Mouse (Mus musculus): ENCODE data around the gene Otog.

Gene Otog

GRCm38 (mm10) chr7:46285161-46285839, 44.5 kb downstream of the Otog start:
- 82% methylated on average over 12 of the region's 12 CpGs for WGBS

DNA sequence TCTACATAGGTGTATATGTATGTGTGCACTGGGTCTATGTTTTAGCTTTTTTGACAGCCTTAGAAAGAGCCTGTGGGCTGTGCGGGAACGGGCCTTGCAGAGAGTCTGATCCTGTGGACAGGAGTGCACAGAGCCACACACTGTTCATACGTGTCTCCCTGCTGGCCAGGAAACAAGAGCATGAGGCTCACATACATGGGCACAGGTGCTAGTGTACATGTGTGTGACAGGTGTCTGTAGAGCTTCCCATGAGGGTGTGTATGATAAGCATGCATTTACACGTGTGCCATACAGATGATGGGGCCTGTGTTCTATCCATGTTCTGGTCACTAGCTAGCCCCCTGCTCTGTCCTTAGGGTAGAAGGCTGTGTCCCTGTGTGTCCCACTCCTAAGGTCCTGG, 45.6 kb downstream of the Otog start:
- 83% methylated on average over 4 of the region's 4 CpGs for WGBS

- WGBS, result 43% methylated on average over 8 of the region's 8 CpGs
These were observed 46.3 kb downstream of the Otog start for GRCm38 (mm10) chr7:46287051-46287450.

- WGBS, result 62% methylated on average over 6 of the region's 6 CpGs
These were observed 55.5 kb downstream of the Otog start for GRCm38 (mm10) chr7:46296330-46296729.

GRCm38 (mm10) chr7:46301031-46301632, 60.3 kb downstream of the Otog start:
- WGBS, result 84% methylated on average over 12 of the region's 12 CpGs

- 63% methylated on average over 6 of the region's 6 CpGs for WGBS
These were observed 72.7 kb downstream of the Otog start for GRCm38 (mm10) chr7:46313486-46313885.

- WGBS, result 51% methylated on average over 6 of the region's 6 CpGs
These were observed 73.6 kb downstream of the Otog start for GRCm38 (mm10) chr7:46314220-46315009.

GRCm38 (mm10) chr7:46315692-46316091, 74.9 kb downstream of the Otog start:
- WGBS, result 69% methylated on average over 4 of the region's 4 CpGs

- 47% methylated on average over 7 of the region's 7 CpGs for WGBS
These were observed 76.2 kb downstream of the Otog start for GRCm38 (mm10) chr7:46316948-46317347.

DNA sequence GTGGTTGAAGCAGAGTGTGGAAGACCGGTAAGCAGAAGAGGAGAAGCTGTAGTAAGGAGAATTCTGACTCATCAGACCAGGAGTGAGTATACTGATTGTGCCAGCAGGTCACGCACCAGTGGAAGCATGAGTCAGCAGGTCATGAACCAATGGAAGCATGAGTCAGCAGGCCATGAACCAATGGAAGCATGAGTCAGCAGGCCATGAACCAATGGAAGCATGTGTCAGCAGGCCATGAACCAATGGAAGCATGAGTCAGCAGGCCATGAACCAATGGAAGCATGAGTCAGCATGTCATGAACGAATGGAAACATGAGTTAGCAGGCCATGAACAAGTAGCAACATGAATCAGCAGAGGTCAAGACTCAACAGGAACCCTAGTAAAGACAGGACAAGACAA, 80.5 kb downstream of the Otog start:
- 82% methylated on average over 3 of the region's 3 CpGs for WGBS

GRCm38 (mm10) chr7:46327896-46328295, 87.1 kb downstream of the Otog start:
- WGBS, result 56% methylated on average over 4 of the region's 4 CpGs

DNA sequence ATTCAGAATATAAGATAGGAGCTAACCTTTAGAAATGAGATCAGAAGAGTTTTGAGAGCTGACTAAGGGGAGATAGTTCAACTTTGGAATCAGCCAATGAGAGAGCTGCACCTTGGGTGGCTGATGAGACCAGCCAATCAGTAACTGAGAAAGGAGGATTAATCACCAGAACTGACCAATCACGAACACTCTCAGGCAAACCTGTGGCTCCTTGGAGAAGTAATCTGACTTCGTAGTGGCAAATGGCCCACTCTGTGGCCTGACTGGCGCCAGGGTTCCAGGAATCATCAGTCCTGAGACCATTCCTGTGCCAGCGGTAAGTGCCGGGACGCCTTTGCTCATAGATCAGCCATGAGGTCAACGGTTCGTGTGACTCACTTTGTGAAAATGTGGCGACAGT, 96.6 kb downstream of the Otog start:
- WGBS, result 88% methylated on average over 9 of the region's 9 CpGs

DNA sequence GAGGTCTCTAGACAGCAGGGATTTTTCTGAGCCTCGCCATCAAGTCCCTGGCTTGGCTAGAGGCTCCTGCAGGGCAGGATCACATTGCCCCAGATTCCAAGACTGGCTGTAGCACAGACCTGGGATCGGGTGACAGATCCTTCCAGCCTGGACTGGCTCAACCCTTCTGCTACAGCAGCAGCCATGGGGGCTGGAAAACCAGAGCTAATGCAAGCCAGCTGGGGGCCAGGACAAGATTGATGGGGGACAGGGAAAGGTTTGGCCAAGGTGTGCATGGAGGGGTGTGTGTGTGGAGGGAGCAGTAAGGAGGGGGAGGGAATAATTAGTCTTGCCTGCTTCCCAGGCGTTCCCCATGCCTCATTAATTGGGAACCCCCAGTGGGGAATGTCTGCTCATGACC, 99.0 kb downstream of the Otog start:
- WGBS, result 68% methylated on average over 3 of the region's 3 CpGs

- WGBS, result 73% methylated on average over 5 of the region's 5 CpGs
These were observed 99.5 kb downstream of the Otog start for GRCm38 (mm10) chr7:46340295-46340694.

DNA sequence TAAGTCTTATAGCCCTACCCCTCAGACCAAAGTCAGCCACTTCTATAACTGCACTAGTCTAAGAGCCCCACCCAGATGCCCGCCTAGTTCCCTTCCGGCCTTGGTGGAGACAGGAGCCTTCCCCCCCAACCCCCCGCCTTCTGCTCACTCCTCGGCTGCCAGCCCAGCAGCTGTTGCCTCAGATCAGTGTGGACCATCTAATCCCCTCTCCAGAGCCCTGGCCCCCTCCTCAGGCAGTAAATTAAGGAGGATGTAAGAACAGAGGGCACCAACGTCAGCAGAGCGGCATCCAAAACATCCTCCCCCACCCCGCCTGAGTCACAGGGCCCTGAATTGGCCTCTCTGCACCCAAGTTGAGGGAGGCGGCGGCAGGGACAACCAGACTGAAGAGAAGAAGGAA, 100.7 kb downstream of the Otog start:
- 86% methylated on average over 9 of the region's 9 CpGs for WGBS

DNA sequence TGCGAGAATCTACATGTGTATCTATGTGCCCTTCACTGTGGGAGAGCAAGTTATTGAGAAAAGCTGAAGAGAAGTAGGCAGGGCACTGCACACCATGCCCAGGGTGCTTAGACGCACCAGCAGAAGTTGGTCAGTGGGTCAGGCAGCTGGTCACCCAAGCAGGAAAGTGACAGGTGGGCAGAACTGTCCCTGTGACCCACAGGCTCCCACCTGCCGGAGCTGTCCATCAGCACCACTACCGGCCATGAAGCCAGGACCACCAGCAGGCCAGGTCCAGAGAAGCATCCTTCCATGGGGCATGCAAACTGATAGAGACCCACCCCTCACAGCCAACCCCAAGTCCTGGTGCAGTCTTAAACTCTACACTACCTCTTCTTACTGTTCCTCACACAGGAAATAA, 106.9 kb downstream of the Otog start:
- WGBS, result 80% methylated on average over 4 of the region's 4 CpGs

DNA sequence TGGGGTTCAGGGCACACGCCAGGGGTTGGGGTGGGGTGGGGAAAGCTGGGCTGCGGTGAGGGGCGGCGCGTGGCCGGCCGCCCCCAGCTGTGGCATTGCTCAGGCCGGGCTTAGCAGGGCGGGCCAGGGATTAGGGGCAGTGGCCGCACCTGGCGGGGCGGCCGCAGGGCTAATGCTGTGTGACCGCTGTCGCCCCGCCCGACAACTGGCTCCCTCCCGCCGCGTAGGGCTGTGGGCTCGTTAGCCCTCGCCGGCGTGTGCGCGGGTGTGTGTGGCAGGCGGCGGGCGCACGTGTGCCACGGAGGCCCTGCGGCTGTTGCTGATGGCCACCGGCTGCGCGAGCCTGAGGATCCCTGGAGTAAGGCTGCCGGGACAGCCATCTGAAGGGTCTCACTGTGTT, 108.0 kb downstream of the Otog start:
- 7% methylated on average over 36 of the region's 36 CpGs for WGBS

GRCm38 (mm10) chr7:46350119-46350702, 109.4 kb downstream of the Otog start:
- WGBS, result 68% methylated on average over 9 of the region's 9 CpGs

- WGBS, result 79% methylated on average over 2 of the region's 2 CpGs
These were observed 112.0 kb downstream of the Otog start for GRCm38 (mm10) chr7:46352748-46353147.

DNA sequence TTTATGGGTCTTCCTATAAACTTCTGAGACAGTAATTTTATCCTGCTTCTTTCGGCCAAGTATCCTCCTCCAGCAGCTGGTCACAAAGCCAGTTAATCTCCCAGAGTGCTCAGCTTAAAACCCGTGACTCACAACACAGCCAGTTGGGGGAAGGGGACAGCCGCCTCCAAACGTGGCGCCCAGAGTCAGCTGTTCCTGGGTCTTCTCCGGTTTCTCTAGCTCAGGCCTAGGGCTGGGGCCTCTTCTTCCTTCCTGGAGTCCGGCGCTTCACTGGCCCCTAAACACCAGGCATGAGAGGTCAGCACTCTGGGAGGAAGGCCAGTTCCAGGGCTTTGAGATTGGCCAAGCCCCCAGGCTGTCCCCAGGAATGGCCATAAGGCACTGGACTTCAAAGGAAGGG, 112.4 kb downstream of the Otog start:
- 58% methylated on average over 8 of the region's 8 CpGs for WGBS

DNA sequence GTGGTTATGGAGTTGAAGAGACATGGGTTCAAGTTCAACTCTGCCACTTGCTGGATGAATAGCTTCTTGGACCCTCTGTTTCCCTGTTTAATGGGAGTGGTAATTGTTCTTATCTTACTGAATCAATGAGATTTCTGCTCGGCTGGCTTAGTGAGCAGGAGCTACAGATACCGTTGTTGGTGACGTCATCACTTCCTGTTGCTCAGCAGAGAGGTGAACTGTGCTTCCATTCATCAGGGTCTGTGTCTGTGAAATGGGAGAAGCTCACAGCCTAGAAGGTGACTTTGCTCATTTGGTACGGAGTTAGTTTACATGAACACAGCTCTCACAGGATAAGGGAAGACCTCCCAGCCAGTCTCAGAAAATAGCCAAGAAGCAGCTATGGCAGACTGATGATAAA, 113.1 kb downstream of the Otog start:
- WGBS, result 68% methylated on average over 4 of the region's 4 CpGs

Data from cerebral cortex, adult 2 months (tissue).